Mouse (Mus musculus): ENCODE data around the gene Myo6. TPM values are rescaled to one million over a fixed set of nuclear protein-coding genes. Genes with fewer than 3 reads are reported as not detected.
A peak's percentile ranks its signal among the peaks of the same experiment; 100 is the strongest.

Gene Myo6
- polyA plus RNA-seq, 1 experiment from 2014 or later, result 11.0 TPM

- no peak overlapping the region for H3K9ac ChIP-seq (ENCODE audit: low read length)
- WGBS, result 12% methylated on average over 20 of the region's 20 CpGs
- DNase-seq (ENCODE audit: low spot score), result peak; percentile 64
Observed at GRCm38 (mm10) chr9:80351678-80352331, 187.0 kb downstream of the Myo6 start.

GRCm38 (mm10) chr9:80360063-80360462, 195.2 kb downstream of the Myo6 start:
- Histone ChIP-seq H3K9ac (ENCODE audit: low read length) (no peak overlapping the region), H3K27me3 (ENCODE audit: control insufficient read depth, insufficient read depth, low read length) (no peaks in the 10 kb centered on the region)

More at GRCm38 (mm10) chr9:80351678-80352331, 187.0 kb downstream of the Myo6 start:
- Histone ChIP-seq H3K27me3 (ENCODE audit: control insufficient read depth, insufficient read depth, low read length) (no peaks in the 10 kb centered on the region; the same call in 1 of the 2 replicates), H3K27ac (ENCODE audit: low read depth, low read length) (no peak overlapping the region), H3K4me2 (ENCODE audit: low read depth, low read length, severe bottlenecking) (peak overlapping the region; percentile 24), H3K4me1 (replicated peaks; ENCODE audit: control insufficient read depth, insufficient read depth, low read length) (0 out of 2 replicates have a peak, but pooled peaks cover 2% of the 10 kb centered on the region), H3K36me3 (ENCODE audit: control insufficient read depth, insufficient read depth, low read length) (no peaks in the 10 kb centered on the region), H3K4me3 (ENCODE audit: low read depth, low read length) (no peak overlapping the region), H3K9me3 (ENCODE audit: control insufficient read depth, low read length) (no peaks in the 10 kb centered on the region)
- peak; percentile 72 for ATAC-seq (replicated peaks; ENCODE audit: low FRiP score)

More at GRCm38 (mm10) chr9:80360063-80360462, 195.2 kb downstream of the Myo6 start:
- Histone ChIP-seq H3K4me1 (replicated peaks; ENCODE audit: control insufficient read depth, insufficient read depth, low read length) (no peaks in the 10 kb centered on the region), H3K36me3 (ENCODE audit: control insufficient read depth, insufficient read depth, low read length) (no peaks in the 10 kb centered on the region), H3K27ac (ENCODE audit: low read depth, low read length) (no peak overlapping the region), H3K4me2 (ENCODE audit: low read depth, low read length, severe bottlenecking) (no peak overlapping the region), H3K9me3 (ENCODE audit: control insufficient read depth, low read length) (no peaks in the 10 kb centered on the region), H3K4me3 (ENCODE audit: low read depth, low read length) (no peak overlapping the region)
- ATAC-seq (replicated peaks; ENCODE audit: low FRiP score) (no peak), DNase-seq (ENCODE audit: low spot score) (no peak)

Other genes with a start within 250 kb of the Myo6 start
- 11.6 and 13.6 TPM in 2 replicates for gene Filip1, start 152.2 kb upstream of the Myo6 start, polyA plus RNA-seq (2014; fragmentation: Nextera tagmentation; extraction: Ambion mirVana)
- 65.9 and 67.1 TPM in 2 replicates for gene Senp6, start 98.1 kb upstream of the Myo6 start, polyA plus RNA-seq (2014; fragmentation: Nextera tagmentation; extraction: Ambion mirVana)